Mouse (Mus musculus) cerebellum, adult 11-12 months (tissue): ENCODE measurements around the gene Cdk8.
A peak's percentile ranks its signal among the peaks of the same experiment; 100 is the strongest.

Experiments
- DNase-seq: peaks from one replicate; pipeline ENCODE4 v3.0.0; 2022

The Cdk8 gene

DNA sequence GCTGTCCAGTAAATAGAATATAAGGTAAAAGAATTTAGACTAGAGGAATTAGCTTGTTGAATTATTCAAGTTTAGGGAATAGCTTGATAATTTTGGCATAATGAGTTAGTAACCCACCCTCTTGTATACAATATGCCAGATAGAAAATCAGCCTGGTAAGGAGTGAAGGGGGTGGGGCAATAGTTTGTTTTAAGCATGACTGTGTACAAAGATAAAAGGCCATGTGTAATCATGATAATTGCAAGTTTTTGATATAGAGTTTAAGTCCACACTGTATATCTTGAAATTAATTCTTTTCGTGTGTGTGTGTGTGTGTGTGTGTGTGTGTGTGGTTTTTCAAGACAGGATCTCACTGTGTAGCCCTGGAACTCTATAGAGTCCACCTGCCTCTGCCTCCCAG is 3.3 kb downstream of the Cdk8 start:
- DNase-seq, result no peak

- no peak for DNase-seq
Observed at GRCm38 (mm10) chr5:146238274-146238673, 7.2 kb downstream of the Cdk8 start.

- DNase-seq, result no peak
Observed at GRCm38 (mm10) chr5:146240771-146241170, 9.7 kb downstream of the Cdk8 start.

- DNase-seq, result no peak
Observed at GRCm38 (mm10) chr5:146241202-146241601, 10.2 kb downstream of the Cdk8 start.

DNA sequence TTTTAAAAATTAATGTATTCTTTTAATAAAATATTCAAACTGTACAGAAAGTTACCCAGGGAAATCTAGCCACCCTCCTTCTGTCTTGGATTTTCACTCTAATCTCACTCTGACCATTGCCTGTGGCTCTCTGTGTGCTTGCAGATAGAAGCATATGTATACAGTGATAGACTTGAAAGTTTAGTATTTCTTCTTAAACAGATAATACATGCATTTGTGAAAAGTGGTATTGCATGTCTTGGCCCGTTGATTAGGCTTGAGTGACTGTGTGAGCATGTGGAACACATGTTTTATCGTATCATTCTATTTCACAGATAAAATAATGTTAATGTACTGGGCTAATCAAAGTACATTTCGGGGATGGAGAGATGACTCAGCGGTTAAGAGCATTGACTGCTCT is 14.2 kb downstream of the Cdk8 start:
- DNase-seq, result no peak

GRCm38 (mm10) chr5:146245646-146246370 is 14.8 kb downstream of the Cdk8 start:
- DNase-seq, result no peak

GRCm38 (mm10) chr5:146246386-146246785 is 15.4 kb downstream of the Cdk8 start:
- DNase-seq, result no peak

- no peak for DNase-seq
Observed at GRCm38 (mm10) chr5:146247709-146248108, 16.7 kb downstream of the Cdk8 start.

- DNase-seq, result no peak
Observed at GRCm38 (mm10) chr5:146248746-146249145, 17.7 kb downstream of the Cdk8 start.

GRCm38 (mm10) chr5:146250369-146251075 is 19.5 kb downstream of the Cdk8 start:
- no peak for DNase-seq

DNA sequence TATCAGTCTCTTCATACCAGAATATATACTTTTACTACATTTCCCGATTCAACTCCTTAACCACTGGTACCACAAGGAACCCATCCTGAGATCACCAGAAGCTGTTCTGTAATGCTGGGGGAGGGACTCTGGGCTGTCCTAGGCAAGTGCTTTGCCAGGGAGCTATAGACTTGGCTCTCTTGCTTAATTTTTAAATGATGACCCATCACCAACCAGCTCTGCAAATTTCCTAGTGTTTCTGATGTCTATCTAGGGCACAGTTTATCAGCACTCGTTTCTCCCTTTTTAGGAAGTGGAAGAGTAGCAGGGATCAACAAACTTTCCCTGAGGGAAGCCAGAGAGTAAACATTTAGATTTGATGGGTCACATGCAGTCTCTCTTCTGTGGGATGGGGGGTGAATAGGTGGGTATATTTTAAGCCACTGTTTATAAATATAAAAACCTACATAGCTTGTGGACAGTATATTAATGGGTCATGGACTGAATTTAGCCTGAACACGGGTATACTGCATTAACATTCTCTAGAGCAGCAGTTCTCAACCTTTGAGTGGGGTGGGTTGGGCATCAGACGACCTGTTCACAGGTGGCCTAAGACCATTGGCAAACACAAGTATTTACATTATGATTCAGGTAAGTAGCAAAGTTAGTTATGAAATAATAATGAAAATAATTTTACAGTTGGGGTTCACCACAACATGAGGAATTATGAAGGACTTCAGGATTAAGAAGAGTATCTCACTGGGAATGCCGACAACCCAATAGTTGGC is 20.8 kb downstream of the Cdk8 start:
- no peak for DNase-seq

DNA sequence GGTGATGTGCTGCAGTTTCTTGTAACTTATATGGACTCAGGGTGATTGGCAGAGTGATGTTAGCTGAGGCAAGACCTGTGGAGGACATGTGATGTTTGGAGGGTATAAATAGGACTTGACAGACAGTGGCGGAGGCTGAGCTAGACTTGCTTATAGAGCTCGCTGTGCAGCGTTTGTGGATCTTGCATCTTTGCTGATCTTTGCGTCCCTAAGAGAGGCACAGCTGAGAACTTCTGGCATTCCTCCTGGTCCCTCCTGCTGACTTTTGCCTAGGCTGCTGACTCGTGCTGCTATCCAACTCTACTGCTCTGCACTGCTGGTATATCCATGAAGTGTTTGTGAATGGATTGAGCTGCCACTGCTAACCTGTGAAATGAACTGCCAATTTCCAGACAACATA is 22.6 kb downstream of the Cdk8 start:
- no peak for DNase-seq

- no peak for DNase-seq
Observed at GRCm38 (mm10) chr5:146260003-146260402, 29.0 kb downstream of the Cdk8 start.

- peak; percentile 58 for DNase-seq
Observed at GRCm38 (mm10) chr5:146265934-146266591, 35.0 kb downstream of the Cdk8 start.

DNA sequence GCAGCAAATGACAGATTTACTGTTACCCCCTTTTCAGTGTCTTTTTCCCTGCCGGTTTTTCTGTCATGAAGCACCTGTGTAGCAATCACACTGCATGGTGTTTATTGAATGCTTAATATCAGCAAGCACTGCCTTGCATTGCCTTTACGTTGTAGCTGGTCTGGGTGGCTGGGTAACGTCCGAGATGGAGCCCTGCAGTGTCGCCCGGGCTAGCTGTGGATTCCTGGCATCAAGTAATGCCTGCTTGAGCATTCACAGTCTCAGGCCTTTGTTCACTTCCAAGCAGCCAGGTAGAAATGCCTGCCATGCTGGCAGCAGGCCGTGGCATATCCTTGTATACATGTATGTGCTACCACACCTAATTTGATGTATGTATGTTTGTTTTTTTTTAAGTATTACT is 36.7 kb downstream of the Cdk8 start:
- DNase-seq, result peak; percentile 33

GRCm38 (mm10) chr5:146270593-146270992 is 39.6 kb downstream of the Cdk8 start:
- DNase-seq, result no peak

- no peak for DNase-seq
Observed at GRCm38 (mm10) chr5:146271662-146272061, 40.6 kb downstream of the Cdk8 start.

DNA sequence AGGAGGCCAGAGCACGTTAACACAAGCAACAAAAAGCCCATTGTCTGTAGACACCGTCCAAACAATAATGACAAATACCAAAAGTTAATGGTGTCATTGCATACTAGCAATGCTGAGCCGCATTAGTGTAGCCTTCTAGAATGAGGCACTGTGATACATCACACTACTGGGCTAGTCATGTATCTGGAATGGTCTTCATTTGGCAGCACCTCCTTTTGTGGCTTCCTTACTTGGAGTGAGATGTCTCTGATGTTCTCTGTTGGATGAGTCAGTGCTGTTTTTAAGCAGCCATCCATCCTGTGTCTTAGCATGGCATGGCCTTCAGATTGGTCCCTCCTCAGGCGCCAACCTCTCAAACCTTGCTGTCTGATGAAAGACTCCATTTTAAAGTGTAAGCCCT is 42.1 kb downstream of the Cdk8 start:
- no peak for DNase-seq

DNA sequence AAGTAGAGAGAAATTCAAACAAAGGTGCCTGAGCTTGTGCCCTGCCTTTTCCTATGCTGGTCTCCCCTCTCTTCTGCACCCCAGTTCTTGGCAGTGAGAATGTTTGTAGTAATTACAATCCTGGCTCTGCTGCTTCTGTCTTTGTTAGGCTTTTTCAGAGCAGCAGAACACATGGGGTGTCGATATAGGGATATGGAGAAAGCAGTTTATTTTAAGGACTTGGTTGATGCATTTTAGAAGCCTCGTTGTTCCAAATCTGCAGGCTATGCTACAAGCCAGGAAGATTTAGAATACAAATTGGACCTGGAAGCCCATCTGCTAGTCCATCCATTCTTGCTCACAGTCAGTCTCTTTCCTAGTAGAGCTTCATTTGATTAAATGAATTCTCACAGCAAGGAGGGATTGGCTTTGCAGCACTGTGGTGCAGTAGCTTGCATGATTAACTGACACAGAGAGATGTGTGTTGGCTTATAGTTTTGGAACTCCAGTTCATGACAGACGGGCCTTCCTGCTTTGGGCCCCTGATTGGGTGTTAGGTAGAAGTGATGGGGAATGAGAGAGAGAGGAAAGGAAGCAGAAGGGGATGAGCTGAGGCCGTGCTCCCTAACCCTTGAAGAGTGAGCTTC is 43.5 kb downstream of the Cdk8 start:
- no peak for DNase-seq

- DNase-seq, result no peak
Observed at GRCm38 (mm10) chr5:146277513-146277912, 46.5 kb downstream of the Cdk8 start.

DNA sequence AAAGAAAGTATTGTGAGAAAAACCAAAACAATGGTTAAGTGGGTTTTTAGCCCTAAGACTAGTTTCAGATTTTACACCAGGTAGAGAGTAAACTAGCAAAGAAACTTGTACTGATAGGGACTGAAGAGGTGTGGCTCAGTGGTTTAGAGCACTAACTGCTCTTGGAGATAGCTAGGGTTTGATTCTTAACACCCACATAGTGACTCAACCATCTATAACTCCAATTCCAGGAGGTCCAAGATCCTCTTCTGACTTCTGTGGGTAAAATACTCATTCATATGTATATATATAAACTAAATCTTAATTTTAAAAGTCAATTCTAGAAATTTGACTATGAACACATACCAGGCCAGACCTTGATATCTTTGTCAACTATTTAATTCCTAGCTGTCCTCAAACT is 49.0 kb downstream of the Cdk8 start:
- DNase-seq, result no peak

DNA sequence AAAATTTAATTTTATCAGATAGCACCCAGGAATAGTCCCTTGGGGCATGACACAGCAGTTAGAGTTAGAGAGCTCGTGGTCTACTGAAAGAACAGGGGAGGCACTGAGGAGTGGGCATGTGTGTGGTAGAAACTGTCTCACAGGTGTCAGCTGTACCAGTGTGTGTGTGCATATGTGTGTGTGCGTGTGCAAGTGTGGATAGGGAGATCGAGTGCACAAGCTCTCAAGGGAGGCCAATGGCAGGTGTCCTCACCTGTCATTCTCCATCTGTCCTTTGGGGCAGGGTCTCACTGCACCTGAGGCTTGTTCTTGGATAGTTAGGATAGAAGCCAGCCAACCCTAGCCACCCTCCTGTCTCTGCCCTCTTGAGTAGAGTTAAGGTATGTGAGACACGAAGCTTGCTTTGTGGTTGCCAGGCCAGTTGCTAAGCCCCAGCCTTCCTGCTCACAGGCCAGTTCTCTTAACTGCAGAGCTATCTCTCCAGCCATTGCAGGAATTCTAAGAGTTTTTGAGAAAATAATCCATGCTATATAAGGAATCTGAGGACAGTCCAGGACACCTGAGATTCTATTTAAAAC is 50.3 kb downstream of the Cdk8 start:
- no peak for DNase-seq
